Mouse (Mus musculus) E14TG2a.4 (cell line): ENCODE measurements around the gene Itgb3bp.

ENCODE experiments used
- H3K27me3 ChIP-seq: 2 replicates; pipeline ENCODE4 v1.6.1; 2014; ENCODE audit warnings: low read length, control low read depth; ENCODE audit not compliant: insufficient read depth
- H3K36me3 ChIP-seq: 2 replicates; pipeline ENCODE4 v1.6.1; 2014; ENCODE audit warnings: low read length, control low read depth; ENCODE audit not compliant: insufficient read depth
- H3K4me1 ChIP-seq: replicated peaks from 2 replicates; pipeline ENCODE4 v1.6.1; 2014; ENCODE audit warnings: low read depth, low read length, control low read depth
- H3K4me3 ChIP-seq: replicated peaks from 2 replicates; pipeline ENCODE4 v1.5.1; 2014; ENCODE audit warnings: mild to moderate bottlenecking, low read length
- H3K9me3 ChIP-seq: 2 replicates; pipeline ENCODE4 v1.6.1; 2014; ENCODE audit warnings: low read length, control low read depth
- CTCF ChIP-seq: conservative IDR thresholded peaks from 2 replicates; pipeline ENCODE4 v1.5.1; 2014; ENCODE audit warnings: low read length
- NANOG ChIP-seq: IDR thresholded peaks from 2 replicates; pipeline ENCODE4 v1.6.1; 2014; ENCODE audit warnings: borderline replicate concordance, low read length, mixed read lengths
- POU5F1 ChIP-seq: IDR thresholded peaks from 2 replicates; pipeline ENCODE4 v1.6.1; 2014; ENCODE audit warnings: low read length, borderline replicate concordance

Gene Itgb3bp

DNA sequence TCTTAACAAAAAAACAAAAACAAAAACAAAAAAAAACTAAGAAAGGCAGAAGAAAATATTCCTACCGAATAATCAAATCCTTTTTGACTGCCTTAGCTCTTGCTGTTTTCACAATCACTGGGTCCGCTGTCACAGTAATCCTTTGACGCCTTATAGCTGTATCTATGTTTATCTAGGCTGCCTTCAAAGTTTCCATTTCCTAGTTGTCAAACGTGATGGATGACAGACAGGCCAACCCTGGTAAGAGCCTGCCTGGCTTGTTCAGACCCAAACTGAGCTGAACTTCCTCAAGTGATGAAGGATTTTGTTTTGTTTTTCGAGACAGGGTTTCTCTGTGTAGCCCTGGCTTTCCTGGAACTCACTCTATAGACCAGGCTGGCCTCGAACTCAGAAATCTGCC lies 1.1 kb downstream of the Itgb3bp start:
- Histone ChIP-seq H3K27me3 (peaks cover 12% of the 10 kb centered on the region), H3K4me3 (no peak overlapping the region), H3K9me3 (no peaks in the 10 kb centered on the region), H3K36me3 (peaks cover 24% of the 10 kb centered on the region), H3K4me1 (peaks cover 25% of the 10 kb centered on the region)
- TF ChIP-seq CTCF, result no peak
- no peak for TF ChIP-seq NANOG
- no peak for TF ChIP-seq POU5F1

- Histone ChIP-seq H3K36me3 (peaks cover 7% of the 10 kb centered on the region; the same call in 1 of the 2 replicates), H3K4me3 (no peak overlapping the region), H3K27me3 (peaks cover 12% of the 10 kb centered on the region), H3K9me3 (no peaks in the 10 kb centered on the region), H3K4me1 (peaks cover 18% of the 10 kb centered on the region)
- TF ChIP-seq NANOG (no peak), CTCF (no peak), POU5F1 (no peak)
Measured at GRCm38 (mm10) chr4:99926380-99926779, 3.2 kb downstream of the Itgb3bp start.

- Histone ChIP-seq H3K27me3 (no peaks in the 10 kb centered on the region), H3K36me3 (no peaks in the 10 kb centered on the region), H3K4me3 (no peak overlapping the region), H3K4me1 (peaks cover 4% of the 10 kb centered on the region; the same call in 1 of the 2 replicates), H3K9me3 (no peaks in the 10 kb centered on the region)
- TF ChIP-seq POU5F1 (no peak), CTCF (peak; percentile 74), NANOG (no peak)
Measured at GRCm38 (mm10) chr4:99913894-99914451, 15.6 kb downstream of the Itgb3bp start.

DNA sequence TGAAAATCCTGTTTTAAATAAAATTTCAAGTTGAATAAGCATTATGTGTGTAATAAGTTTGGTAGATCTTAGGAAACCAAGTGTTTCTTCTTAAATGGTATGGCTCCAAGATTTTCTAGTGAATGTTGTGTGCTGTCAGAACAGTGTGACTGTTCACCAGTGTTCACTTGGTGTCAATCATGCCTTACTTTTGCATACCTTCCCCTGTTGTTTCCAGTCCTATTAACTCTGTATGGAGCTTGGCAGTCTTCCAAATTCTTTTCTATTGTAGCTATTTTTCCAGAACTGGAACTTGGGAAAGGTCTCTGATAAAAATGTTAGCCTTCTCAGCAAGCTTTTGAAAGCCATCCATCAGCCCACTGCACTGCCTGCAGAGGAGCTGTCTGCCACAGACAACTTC lies 47.2 kb downstream of the Itgb3bp start:
- H3K27me3 ChIP-seq, result no peaks in the 10 kb centered on the region
- no peak for TF ChIP-seq POU5F1
- TF ChIP-seq CTCF, result no peak
- TF ChIP-seq NANOG, result no peak
- H3K36me3 ChIP-seq, result no peaks in the 10 kb centered on the region
- H3K4me3 ChIP-seq, result no peak overlapping the region
- H3K9me3 ChIP-seq, result no peaks in the 10 kb centered on the region
- no peaks in the 10 kb centered on the region for H3K4me1 ChIP-seq

- Histone ChIP-seq H3K9me3 (no peaks in the 10 kb centered on the region), H3K27me3 (no peaks in the 10 kb centered on the region), H3K4me3 (no peak overlapping the region), H3K36me3 (no peaks in the 10 kb centered on the region), H3K4me1 (no peaks in the 10 kb centered on the region)
- TF ChIP-seq CTCF (peak; percentile 54; the same call in 1 of the 2 replicates), NANOG (no peak)
Measured at GRCm38 (mm10) chr4:99881882-99882281, 47.7 kb downstream of the Itgb3bp start.

GRCm38 (mm10) chr4:99829094-99830073 lies 100.2 kb downstream of the Itgb3bp start, which contains the start of gene Efcab7:
Gene Efcab7 (plus strand): TSS chr4:99829198.
- peaks cover 6% of the 10 kb centered on the region for H3K36me3 ChIP-seq
- peak within 1 kb of the TSS; percentile 89 for H3K4me3 ChIP-seq
- no peaks in the 10 kb centered on the region for H3K27me3 ChIP-seq
- TF ChIP-seq NANOG, result no peak
- TF ChIP-seq POU5F1, result peak; percentile 61; the same call in 1 of the 2 replicates
- H3K4me1 ChIP-seq, result peaks cover 11% of the 10 kb centered on the region
- H3K9me3 ChIP-seq, result no peaks in the 10 kb centered on the region

DNA sequence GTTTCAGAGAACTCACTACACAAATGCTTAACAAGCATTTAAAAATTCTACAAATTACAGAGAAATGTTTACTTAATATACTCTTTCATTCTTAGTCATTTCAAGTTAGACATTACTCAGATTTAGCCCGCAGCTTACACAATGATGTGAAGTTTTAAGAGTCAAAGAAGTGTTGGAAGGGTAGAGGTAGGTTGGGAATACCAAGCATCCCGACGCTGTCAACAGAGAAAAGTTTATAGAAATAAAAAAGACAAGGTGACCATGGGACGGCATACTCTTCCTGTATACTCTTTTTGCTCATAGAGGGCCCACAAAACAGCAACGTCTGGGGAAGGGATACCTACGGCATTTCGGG lies 100.9 kb downstream of the Itgb3bp start:
- H3K9me3 ChIP-seq, result no peaks in the 10 kb centered on the region
- TF ChIP-seq CTCF, result no peak
- TF ChIP-seq NANOG, result no peak
- no peak for TF ChIP-seq POU5F1
- peaks cover 11% of the 10 kb centered on the region for H3K4me1 ChIP-seq
- H3K27me3 ChIP-seq, result no peaks in the 10 kb centered on the region
- H3K36me3 ChIP-seq, result peaks cover 6% of the 10 kb centered on the region
- peak overlapping the region; percentile 89 for H3K4me3 ChIP-seq

DNA sequence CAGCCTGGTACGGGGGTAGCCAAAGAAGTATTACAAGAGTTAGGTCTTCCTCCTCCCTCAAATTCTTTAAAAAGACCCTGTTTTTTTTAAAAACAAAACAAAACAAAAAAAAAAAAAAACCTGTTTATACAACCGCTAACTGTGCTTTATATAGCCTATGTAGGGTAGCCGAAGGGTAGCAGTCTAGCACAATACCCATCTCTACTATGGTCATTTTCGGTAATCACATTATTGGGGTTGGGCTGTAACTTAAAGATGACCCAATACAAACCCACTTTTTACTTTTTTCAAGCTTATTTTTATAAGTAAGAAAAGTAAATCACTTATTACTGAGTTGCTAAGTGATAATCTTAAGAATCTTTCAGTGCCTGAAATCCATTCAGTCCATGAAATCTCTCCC lies 101.3 kb downstream of the Itgb3bp start:
- Histone ChIP-seq H3K36me3 (peaks cover 6% of the 10 kb centered on the region), H3K9me3 (no peaks in the 10 kb centered on the region), H3K4me3 (peak overlapping the region; percentile 89), H3K4me1 (peaks cover 11% of the 10 kb centered on the region), H3K27me3 (no peaks in the 10 kb centered on the region)
- TF ChIP-seq POU5F1 (no peak), NANOG (no peak), CTCF (no peak)
